Mouse (Mus musculus): Measurements from ENCODE around the gene Tex52.

Tex52 gene

DNA sequence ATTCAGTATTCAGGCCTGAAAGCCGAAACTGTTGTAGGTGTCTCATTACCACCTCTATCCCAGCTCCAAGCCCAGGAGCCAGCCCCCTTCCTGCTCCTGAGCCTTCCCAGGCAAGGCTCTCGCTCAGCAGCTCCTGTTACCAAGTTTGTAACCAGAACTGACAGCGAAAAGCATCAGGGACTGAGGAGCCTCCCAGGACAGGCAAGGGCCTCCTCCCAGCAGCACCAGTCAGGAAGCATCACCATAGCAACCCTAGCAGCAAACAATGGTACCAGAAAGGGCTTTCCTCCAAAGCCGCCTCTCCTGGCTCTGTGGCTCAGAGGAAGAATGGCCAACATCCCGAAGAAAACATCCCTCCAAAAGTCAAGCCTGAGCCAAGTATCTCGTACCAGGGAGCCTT, at the start of gene Tex52, which contains the start of gene Gm44596:
Gene Tex52, plus strand, starts transcription at position 265 of the 400 bp plus-strand sequence.
Gene Gm44596, plus strand, starts transcription at position 312 of the 400 bp plus-strand sequence.
- no peak for DNase-seq (ENCODE audit: low spot score in 2 of 2)

- peak; percentile 37 to 66 for DNase-seq (ENCODE audit: low spot score in 2 of 2)
Measured at GRCm38 (mm10) chr6:128334397-128335124, 40.7 kb upstream of the Tex52 start.

GRCm38 (mm10) chr6:128337467-128337866, 37.8 kb upstream of the Tex52 start:
- no peak for DNase-seq (ENCODE audit: low spot score in 2 of 2)

GRCm38 (mm10) chr6:128338876-128339275, 36.4 kb upstream of the Tex52 start:
- DNase-seq (ENCODE audit: low spot score in 2 of 2): no peak

DNA sequence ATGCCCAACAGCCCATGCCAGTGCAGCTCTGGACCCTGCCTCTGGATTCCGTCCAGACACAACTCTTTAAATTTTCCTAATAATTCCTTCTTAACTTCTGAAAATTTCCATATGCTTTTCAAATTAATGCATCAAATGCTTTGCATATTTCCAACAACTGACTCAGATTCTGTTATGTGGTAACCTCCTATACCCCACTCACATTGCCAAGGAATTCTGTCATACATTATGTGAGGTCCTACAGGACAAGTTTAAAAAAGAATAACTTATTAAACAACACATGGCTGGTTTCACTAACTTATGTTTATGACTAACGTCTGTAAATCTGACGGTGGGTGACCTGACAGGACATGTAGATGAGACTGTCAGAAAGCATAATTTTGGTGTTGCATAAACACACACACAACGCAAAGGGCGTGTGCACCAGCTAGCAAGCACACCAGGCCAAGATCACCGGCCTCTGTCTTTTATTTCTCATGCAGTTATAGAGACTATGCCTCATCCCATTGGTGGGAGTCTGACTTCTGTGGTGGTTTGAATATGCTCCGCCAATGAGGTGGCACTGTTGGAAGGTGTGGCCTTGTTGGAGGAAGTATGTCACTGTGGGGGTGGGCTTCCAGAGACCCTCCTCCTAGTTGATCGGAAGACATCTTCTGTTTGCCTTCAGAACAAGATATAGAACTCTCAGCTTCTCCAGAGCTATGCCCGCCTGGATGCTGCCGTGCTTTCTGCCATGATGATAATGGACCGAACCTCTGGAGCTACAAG, 33.1 kb upstream of the Tex52 start:
- DNase-seq (ENCODE audit: low spot score in 2 of 2): no peak

GRCm38 (mm10) chr6:128345623-128346022, 29.6 kb upstream of the Tex52 start:
- DNase-seq (ENCODE audit: low spot score in 2 of 2): no peak

DNA sequence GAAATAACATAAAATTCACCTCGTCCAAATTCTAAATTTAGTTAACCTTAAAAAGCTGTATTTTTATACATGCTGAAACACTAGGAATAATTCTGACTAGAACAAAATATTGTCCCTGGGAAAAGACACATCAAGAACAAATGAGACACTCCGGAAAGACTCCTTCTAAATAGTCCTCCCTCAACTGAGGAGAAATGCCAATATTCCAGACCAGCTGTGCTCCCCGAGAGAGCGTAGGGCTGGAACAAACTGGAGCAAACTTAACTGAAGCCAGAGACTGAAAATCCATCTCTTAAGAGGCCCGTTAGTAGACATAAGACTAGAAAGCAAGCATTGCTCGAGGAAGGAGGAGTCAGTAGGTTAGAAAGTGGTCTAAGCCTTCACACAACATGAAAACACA, 28.5 kb upstream of the Tex52 start:
- DNase-seq (ENCODE audit: low spot score in 2 of 2): no peak

DNA sequence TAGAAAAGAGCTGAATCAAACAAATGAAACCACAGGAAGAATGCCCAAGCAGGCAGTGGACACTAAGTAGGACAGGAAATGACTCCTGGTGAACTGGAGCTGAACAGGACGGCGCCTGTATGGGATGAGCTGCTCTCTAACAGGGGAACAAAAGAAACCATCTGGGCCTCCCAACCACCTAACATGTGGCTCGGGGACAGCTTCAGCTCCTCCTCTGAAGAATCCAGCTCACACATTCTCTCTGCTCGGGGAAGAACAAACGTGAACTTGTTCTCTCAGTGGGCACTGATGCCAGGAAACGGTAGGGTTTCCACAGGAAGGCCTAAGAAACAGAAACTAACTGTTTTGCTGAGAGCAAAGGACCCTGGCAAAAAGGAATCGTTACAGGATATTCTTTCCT, 25.5 kb upstream of the Tex52 start:
- peak in 1 of 2 experiments; percentile 35 for DNase-seq (ENCODE audit: low spot score in 2 of 2)

GRCm38 (mm10) chr6:128354140-128354539, 21.1 kb upstream of the Tex52 start:
- no peak for DNase-seq (ENCODE audit: low spot score in 2 of 2)

- DNase-seq (ENCODE audit: low spot score in 2 of 2): peak; percentile 33 to 57
Measured at GRCm38 (mm10) chr6:128355201-128355681, 20.0 kb upstream of the Tex52 start.

DNA sequence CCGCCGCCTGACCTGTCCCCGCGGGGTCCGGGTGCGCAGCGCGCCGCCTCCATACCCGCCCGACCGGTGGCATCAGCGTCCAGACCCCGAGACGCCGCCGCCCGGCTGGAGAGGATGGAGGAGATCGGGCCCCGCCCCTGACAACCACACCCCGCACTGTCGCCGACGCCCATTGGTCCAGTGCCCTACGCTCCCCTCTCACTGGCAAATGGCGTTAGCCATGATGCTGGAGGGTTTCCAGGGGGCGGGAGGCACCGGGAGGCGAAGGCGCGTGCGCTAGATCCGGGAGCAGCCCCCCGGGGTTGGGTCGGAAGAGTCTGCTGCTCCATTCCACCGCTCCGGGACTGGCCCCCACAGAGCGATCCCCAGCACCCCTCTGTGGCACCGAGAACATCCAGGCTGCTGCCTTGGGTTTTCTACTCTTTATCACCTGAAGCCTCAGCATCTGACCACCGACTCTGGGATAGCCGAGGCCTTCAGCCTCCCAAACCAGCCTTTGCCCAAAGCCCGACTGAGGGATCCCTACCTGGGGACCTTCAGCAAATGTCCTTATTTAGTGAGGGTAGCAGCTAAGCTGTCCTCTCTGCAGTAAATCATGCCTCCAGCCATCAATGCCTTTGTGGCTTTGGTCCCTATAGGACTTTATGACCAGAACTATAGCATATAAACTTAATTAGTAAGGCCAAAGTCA, 19.4 kb upstream of the Tex52 start, which contains the start of gene Tulp3:
Gene Tulp3, minus strand, starts transcription at position 126 of the 691 bp plus-strand sequence.
- peak; percentile 93 to 94 for DNase-seq (ENCODE audit: low spot score in 2 of 2)

GRCm38 (mm10) chr6:128358999-128359398, 16.3 kb upstream of the Tex52 start:
- DNase-seq (ENCODE audit: low spot score in 2 of 2): peak; percentile 48 to 76

GRCm38 (mm10) chr6:128361901-128362300, 13.4 kb upstream of the Tex52 start:
- DNase-seq (ENCODE audit: low spot score in 2 of 2): no peak

DNA sequence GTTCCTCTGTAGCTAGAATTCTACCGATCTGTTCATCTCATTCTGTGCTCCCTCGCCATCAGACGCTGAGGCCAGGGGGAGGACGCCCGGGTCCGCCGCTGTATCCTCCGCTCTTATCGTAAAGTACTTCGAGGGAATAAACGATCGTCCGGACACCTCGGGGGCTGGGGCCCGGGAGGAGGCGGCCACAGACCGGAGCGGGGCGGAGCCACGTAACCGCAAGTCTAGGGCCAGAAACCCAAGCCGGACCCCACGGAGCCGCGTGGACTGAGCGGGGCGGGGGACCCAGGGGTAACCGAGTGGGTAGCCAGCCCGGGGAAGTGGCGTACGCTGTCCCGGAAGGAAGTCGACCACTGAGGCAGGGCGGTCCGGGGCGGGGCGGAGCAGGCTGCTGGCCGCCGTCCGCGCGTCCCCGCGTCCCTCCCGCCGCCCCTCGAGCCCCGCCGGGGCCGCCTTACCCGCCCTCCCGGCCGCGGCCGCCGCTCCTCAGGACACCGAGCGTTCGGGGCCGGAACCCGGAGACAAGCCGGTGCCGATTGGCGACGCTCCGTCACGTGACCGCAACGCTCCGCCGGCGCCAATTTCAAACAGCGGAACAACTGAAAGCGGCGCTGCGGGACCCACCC, 12.8 kb upstream of the Tex52 start, which contains the start of the genes Rhno1 and Foxm1:
Gene Rhno1, minus strand, starts transcription at position 531 of the 626 bp plus-strand sequence.
Gene Foxm1, plus strand, starts transcription at position 587 of the 626 bp plus-strand sequence.
- peak; percentile 61 to 77 for DNase-seq (ENCODE audit: low spot score in 2 of 2)

DNA sequence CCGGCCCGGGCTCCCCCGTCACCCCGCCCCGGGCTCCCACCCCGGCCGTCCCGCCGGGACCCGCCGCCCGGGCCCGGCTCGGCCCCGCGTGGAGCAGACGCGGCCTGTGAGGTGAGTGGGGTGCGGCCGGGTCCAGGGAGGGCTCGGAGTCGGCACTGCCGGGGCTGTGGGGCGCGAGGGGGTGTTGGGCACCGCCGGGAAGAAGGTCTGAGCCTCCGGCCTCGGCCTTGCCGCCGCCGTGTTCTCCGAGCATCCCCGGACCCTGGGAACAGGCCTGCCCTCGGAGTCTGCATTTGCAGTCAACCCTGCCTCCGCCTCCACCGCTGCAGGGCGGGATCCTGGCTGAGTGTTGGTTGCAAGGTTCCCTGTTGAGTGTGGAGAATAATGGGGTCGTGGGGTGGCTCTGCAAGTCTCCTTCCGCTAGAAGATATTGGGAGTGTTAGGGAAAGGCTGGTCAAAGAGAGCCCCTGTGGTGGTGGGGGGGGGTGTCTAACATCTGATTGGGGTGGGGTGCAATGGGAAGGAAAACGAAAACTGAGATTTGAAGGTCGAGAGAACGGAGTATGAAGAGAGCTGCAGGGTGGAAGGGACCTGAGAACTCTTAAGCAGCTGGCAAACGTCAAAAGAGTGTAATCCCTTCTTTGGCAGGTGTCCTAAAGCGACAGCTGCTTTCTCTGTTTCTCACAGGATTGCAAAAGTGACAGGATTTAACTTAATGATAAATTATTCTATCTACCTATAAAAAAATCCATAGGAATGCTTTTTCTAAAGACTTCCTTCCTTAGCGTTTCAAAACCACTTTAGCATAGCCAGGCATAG, 12.0 kb upstream of the Tex52 start:
- DNase-seq (ENCODE audit: low spot score in 2 of 2): no peak

GRCm38 (mm10) chr6:128364721-128365120, 10.5 kb upstream of the Tex52 start:
- no peak for DNase-seq (ENCODE audit: low spot score in 2 of 2)

DNA sequence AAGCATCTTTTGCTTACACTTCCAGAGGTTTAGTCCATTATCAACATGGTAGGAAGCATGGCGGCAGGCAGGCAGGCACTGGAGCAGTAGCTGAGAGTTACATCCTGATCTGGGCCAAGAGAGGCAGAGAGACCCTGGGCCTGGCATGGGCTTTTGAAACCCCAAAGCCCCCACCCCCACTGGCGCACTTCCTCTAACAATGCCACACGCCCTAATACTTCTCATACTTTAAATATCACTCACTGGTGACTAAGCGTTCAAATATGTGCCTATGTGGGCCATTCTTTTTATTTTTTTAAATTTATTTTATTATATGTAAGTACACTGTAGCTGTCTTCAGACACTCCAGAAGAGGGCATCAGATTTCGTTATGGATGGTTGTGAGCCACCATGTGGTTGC, 8.8 kb upstream of the Tex52 start:
- no peak for DNase-seq (ENCODE audit: low spot score in 2 of 2)

GRCm38 (mm10) chr6:128370040-128370439, 5.2 kb upstream of the Tex52 start:
- no peak for DNase-seq (ENCODE audit: low spot score in 2 of 2)

DNA sequence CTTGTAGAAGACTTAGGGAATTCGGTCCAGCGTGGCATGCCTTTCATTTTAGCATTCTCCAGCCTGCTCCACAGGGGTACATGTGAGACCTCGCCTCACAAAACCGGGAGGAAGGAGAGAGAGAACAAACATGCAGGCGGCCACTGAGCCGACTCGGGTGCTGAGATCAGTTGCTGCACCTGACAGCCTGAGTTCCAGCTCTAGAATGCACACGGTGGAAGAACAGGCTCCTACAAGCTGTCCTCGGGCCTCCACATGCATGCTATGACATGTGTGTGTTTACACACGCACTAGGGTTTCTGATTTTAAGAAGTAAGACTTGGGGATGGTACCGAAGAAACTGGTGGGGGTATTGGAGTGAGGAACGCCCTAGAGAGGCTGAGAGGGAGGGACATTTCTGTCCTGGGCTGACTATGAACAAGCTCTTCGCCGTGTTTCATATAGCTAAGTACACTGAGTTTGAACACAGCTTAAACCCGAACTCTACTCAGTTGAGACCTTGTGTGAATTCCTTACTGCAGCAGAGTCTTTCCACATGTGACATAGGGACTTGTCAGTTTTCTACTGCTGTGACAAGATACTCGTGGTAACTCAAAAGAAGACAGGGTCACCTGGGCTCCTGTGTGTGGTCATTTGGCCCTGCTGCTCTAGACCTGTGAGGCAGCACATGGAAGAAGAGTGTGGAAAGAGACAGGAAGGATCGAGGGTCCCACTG, 1.3 kb downstream of the Tex52 start:
- no peak for DNase-seq (ENCODE audit: low spot score in 2 of 2)

GRCm38 (mm10) chr6:128379636-128380035, 4.4 kb downstream of the Tex52 start:
- DNase-seq (ENCODE audit: low spot score in 2 of 2): no peak

Measured in frontal cortex, postnatal 14 days (tissue).